Comparison of ENCODE assay signal across 24 mouse cellular contexts in the genomic region with DNA sequence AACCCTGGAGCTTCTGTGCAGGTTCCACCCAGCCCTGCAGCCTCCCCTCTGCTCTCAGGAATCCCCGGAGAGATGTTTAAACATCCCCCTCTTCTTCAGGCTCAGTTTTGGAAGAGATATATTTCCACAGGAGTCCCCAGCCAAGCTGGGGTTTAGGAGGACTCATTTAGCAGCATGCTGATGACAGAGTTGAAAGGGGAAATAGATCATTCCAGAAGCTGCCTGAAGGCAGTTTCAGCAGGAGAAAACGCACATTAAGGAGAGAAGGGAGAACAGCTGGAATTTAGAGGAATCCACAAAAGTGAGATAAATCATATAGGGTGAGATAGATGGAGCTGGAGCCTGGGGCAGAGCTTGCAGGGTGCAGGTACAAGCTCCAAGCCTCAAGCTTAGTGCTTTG.
"Had no signal": no experiment of that assay in that cellular context is flagged by ENCODE, and none has a peak within 500 bp of the region (broad histone marks: within the 10 kb centered on the region; RNA-seq: fewer than 3 reads in every experiment).

No protein-coding gene starts in this region.

- H3K36me3 ChIP-seq: heart, embryonic 13.5 days; heart, embryonic 15.5 days; hindbrain, embryonic 13.5 days; hindbrain, embryonic 15.5 days; limb, embryonic 10.5 days; limb, embryonic 12.5 days; liver, embryonic 13.5 days; liver, embryonic 15.5 days had no signal

- H3K4me2 ChIP-seq: heart, embryonic 13.5 days; heart, embryonic 15.5 days; hindbrain, embryonic 13.5 days; hindbrain, embryonic 15.5 days; limb, embryonic 12.5 days; liver, embryonic 11.5 days; liver, embryonic 13.5 days; liver, embryonic 15.5 days had no signal

- H3K9ac ChIP-seq: heart, embryonic 13.5 days; heart, embryonic 15.5 days; hindbrain, embryonic 13.5 days; hindbrain, embryonic 15.5 days; limb, embryonic 12.5 days; liver, embryonic 13.5 days; liver, embryonic 15.5 days; liver, postnatal 0 days had no signal

- DNase-seq: gastrocnemius, postnatal 10 days; gastrocnemius, postnatal 36 days; heart, adult 2 months; heart, postnatal 14 days; heart, postnatal 36 days; kidney, adult 18-20 months; kidney, adult 8-10 months; kidney, postnatal 25 days; kidney, postnatal 4 days; liver; liver, embryonic 13.5 days; liver, postnatal 0 days had no signal

- H3K27ac ChIP-seq: heart, adult 2 months; heart, embryonic 13.5 days; heart, embryonic 15.5 days; hindbrain, embryonic 13.5 days; hindbrain, embryonic 15.5 days; hindbrain, postnatal 0 days; layer of hippocampus, adult 2 months; left cerebral cortex, adult 2 months; limb, embryonic 10.5 days; limb, embryonic 12.5 days; liver, embryonic 13.5 days; liver, embryonic 15.5 days had no signal

- H3K4me3 ChIP-seq: heart, adult 2 months; heart, embryonic 13.5 days; heart, embryonic 15.5 days; hindbrain, embryonic 13.5 days; hindbrain, embryonic 15.5 days; layer of hippocampus, adult 2 months; left cerebral cortex, adult 2 months; limb, embryonic 10.5 days; limb, embryonic 12.5 days; liver, embryonic 13.5 days; liver, embryonic 15.5 days had no signal

- H3K4me1 ChIP-seq: liver, embryonic 13.5 days; liver, embryonic 15.5 days had no signal

- H3K9me3 ChIP-seq: heart, embryonic 15.5 days; limb, embryonic 10.5 days; liver, embryonic 13.5 days; liver, embryonic 15.5 days had no signal

- H3K27me3 ChIP-seq: heart, embryonic 13.5 days; heart, embryonic 15.5 days; hindbrain, embryonic 13.5 days; hindbrain, embryonic 15.5 days; liver, embryonic 13.5 days; liver, embryonic 15.5 days had no signal

- ATAC-seq: hindbrain, postnatal 0 days; intestine, embryonic 16.5 days; liver, postnatal 0 days had no signal
